Comparison of ENCODE assay signal across 24 mouse cellular contexts in the genomic region with DNA sequence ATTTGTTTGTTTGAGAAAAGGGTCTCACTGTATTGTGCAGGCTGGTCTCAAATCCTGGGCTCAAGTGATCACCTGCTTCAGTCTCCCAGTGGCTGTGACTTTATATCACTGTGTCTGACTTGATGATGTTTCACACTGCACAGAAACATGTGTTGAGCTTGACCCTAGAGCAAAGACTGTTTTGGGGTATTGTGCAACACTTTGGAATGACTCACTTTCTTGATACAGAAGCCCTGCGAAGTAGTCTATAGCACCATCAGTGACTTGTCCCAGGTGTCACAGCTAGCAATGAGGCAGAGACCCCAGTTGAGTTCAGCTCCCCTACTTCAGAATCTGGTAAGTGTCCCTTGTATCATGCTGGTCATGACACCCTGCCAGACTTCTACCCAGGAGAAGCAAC.
DNase-seq lines count a peak whose midpoint lies in the region; ATAC-seq and TF ChIP-seq lines count a peak whose summit lies in the region.
"Had no signal": no experiment of that assay in that cellular context is flagged by ENCODE, and none has a peak within 500 bp of the region (broad histone marks: within the 10 kb centered on the region; RNA-seq: fewer than 3 reads in every experiment).

No protein-coding gene starts in this region.

- H3K79me2 ChIP-seq in liver, adult 2 months (ENCODE audit: control insufficient read depth, insufficient read depth, low read length), result no peaks in the 10 kb centered on the region

- H3K27ac ChIP-seq in liver, adult 2 months (replicated peaks; ENCODE audit: insufficient read depth, low read depth, low read length), result no peak overlapping the region
- H3K27ac ChIP-seq in liver, embryonic 12.5 days, result no peak overlapping the region
- H3K27ac ChIP-seq in hindbrain, embryonic 13.5 days, result no peak overlapping the region
- H3K27ac ChIP-seq: forebrain, embryonic 10.5 days; forebrain, embryonic 13.5 days; hindbrain, embryonic 14.5 days; hindbrain, postnatal 0 days had no signal

- H3K27me3 ChIP-seq in liver, adult 2 months (ENCODE audit: control insufficient read depth, insufficient read depth, low read length), result no peaks in the 10 kb centered on the region
- H3K27me3 ChIP-seq in liver, embryonic 12.5 days (replicated peaks), result no peaks in the 10 kb centered on the region
- no peaks in the 10 kb centered on the region for H3K27me3 ChIP-seq in hindbrain, embryonic 13.5 days
- H3K27me3 ChIP-seq: forebrain, embryonic 13.5 days had no signal

- peaks cover 7% of the 10 kb centered on the region; the same call in 1 of the 2 replicates for H3K36me3 ChIP-seq in liver, adult 2 months (ENCODE audit: control insufficient read depth, insufficient read depth, low read length)
- peaks cover 12% of the 10 kb centered on the region; the same call in 1 of the 2 replicates for H3K36me3 ChIP-seq in liver, embryonic 12.5 days
- H3K36me3 ChIP-seq in hindbrain, embryonic 13.5 days, result no peaks in the 10 kb centered on the region

- no peaks in the 10 kb centered on the region for H3K9me3 ChIP-seq in liver, embryonic 12.5 days (replicated peaks)
- no peaks in the 10 kb centered on the region for H3K9me3 ChIP-seq in hindbrain, embryonic 13.5 days
- H3K9me3 ChIP-seq: forebrain, embryonic 10.5 days; forebrain, embryonic 13.5 days had no signal

- H3K4me2 ChIP-seq in liver, embryonic 12.5 days, result no peak overlapping the region
- H3K4me2 ChIP-seq in hindbrain, embryonic 13.5 days, result no peak overlapping the region
- H3K4me2 ChIP-seq: forebrain, embryonic 13.5 days; hindbrain, embryonic 14.5 days had no signal

- no peak for TF ChIP-seq POLR2A in liver, adult 2 months (IDR thresholded peaks at IDR 0.05; ENCODE audit: extremely low read depth, insufficient read depth, low read length)

- DNase-seq in liver, adult 2 months (ENCODE audit: extremely low read depth, low read depth, low spot score), result peak; percentile 26
- DNase-seq in 3T3-L1 (ENCODE audit: low read depth, low spot score) (peak; percentile 60), 416B (ENCODE audit: low read depth) (peak; percentile 59), adipocyte (ENCODE audit: low spot score) (peak; percentile 13)
- DNase-seq in kidney, adult 9 months, result no peak
- DNase-seq in left cerebral cortex, adult 11 months (ENCODE audit: low spot score), result no peak
- DNase-seq: adrenal gland, postnatal 10 days; adrenal gland, postnatal 36 days; B cell, adult 2 months; cerebellum, adult 18-20 months; cerebellum, adult 9-10 months; cerebellum, postnatal 14 days; gastrocnemius, postnatal 10 days; gastrocnemius, postnatal 36 days had no signal

- 29% methylated on average over 1 of the region's 1 CpGs for WGBS in liver, adult 2 months
- 79% methylated on average over 1 of the region's 1 CpGs for WGBS in liver, embryonic 12.5 days (ENCODE audit: insufficient replicate concordance)
- WGBS in hindbrain, embryonic 13.5 days, result 100% methylated on average over 1 of the region's 1 CpGs

- no peak for ATAC-seq in liver, embryonic 12.5 days
- no peak for ATAC-seq in hindbrain, embryonic 13.5 days (ENCODE audit: low FRiP score)
- ATAC-seq: activated CD4-positive, CD25-positive, alpha-beta regulatory T cell, adult 4 months; CD4-positive, CD25-positive, alpha-beta regulatory T cell, adult 4 months; forebrain, embryonic 13.5 days; forebrain, embryonic 16.5 days; hindbrain, postnatal 0 days; inflammation-experienced regulatory T-cells, adult 6 months had no signal

- H3K4me1 ChIP-seq in liver, adult 2 months (ENCODE audit: control insufficient read depth, insufficient read depth, low read length), result no peaks in the 10 kb centered on the region
- no peaks in the 10 kb centered on the region for H3K4me1 ChIP-seq in liver, embryonic 12.5 days
- no peaks in the 10 kb centered on the region for H3K4me1 ChIP-seq in hindbrain, embryonic 13.5 days (replicated peaks)
- H3K4me1 ChIP-seq: forebrain, embryonic 13.5 days had no signal

- no peak for TF ChIP-seq CTCF in liver, adult 2 months (IDR thresholded peaks at IDR 0.05; ENCODE audit: low read depth, low read length)

- H3K9ac ChIP-seq in liver, adult 2 months (ENCODE audit: low read depth, low read length), result no peak overlapping the region
- no peak overlapping the region for H3K9ac ChIP-seq in liver, embryonic 12.5 days
- no peak overlapping the region for H3K9ac ChIP-seq in hindbrain, embryonic 13.5 days
- H3K9ac ChIP-seq: forebrain, embryonic 13.5 days; hindbrain, embryonic 14.5 days had no signal

- no peak overlapping the region for H3K4me3 ChIP-seq in liver, adult 2 months (ENCODE audit: insufficient read depth, low read depth, low read length)
- no peak overlapping the region for H3K4me3 ChIP-seq in liver, embryonic 12.5 days
- H3K4me3 ChIP-seq in hindbrain, embryonic 13.5 days, result no peak overlapping the region
- H3K4me3 ChIP-seq: forebrain, embryonic 10.5 days; forebrain, embryonic 13.5 days had no signal

Comparison
In these comparisons a context has a peak if more than half of its experiments do, and no peak if none do; other contexts are left out.
1. DNase-seq: peak in liver, adult 2 months (single experiment), 3T3-L1 (single experiment), 416B (single experiment) and adipocyte (single experiment); none in kidney, adult 9 months (single experiment) and left cerebral cortex, adult 11 months (single experiment).